Mouse (Mus musculus) 3T3-L1 (cell line): Measurements from ENCODE around the gene Cenpv.

Source experiments
- DNase-seq: peaks from one replicate; pipeline ENCODE4 v3.0.0-alpha.2; 2015; ENCODE audit warnings: low read depth, low spot score

Cenpv gene

GRCm38 (mm10) chr11:62554163-62554855 lies 15.2 kb upstream of the Cenpv start:
- peak; percentile 29 for DNase-seq

- no peak for DNase-seq
Observed at GRCm38 (mm10) chr11:62553633-62554032, 14.6 kb upstream of the Cenpv start.

GRCm38 (mm10) chr11:62553186-62553585 lies 14.1 kb upstream of the Cenpv start:
- DNase-seq: no peak

GRCm38 (mm10) chr11:62551226-62552119 lies 12.4 kb upstream of the Cenpv start:
- peak; percentile 84 for DNase-seq

- DNase-seq: peak; percentile 100
Observed at GRCm38 (mm10) chr11:62550727-62551225, 11.7 kb upstream of the Cenpv start, which contains the start of gene Ubb. TSS of gene Ubb (plus strand) at chr11:62551171.

- DNase-seq: peak; percentile 89
Observed at GRCm38 (mm10) chr11:62550227-62550685, 11.2 kb upstream of the Cenpv start.

GRCm38 (mm10) chr11:62549782-62550181 lies 10.7 kb upstream of the Cenpv start:
- DNase-seq: peak; percentile 97

- DNase-seq: no peak
Observed at GRCm38 (mm10) chr11:62543991-62544390, 4.9 kb upstream of the Cenpv start.

- no peak for DNase-seq
Observed at GRCm38 (mm10) chr11:62541581-62541980, 2.5 kb upstream of the Cenpv start.

- DNase-seq: no peak
Observed at GRCm38 (mm10) chr11:62540969-62541368, 1.9 kb upstream of the Cenpv start.

GRCm38 (mm10) chr11:62540167-62540566 lies 1.1 kb upstream of the Cenpv start:
- DNase-seq: no peak

- DNase-seq: peak; percentile 14
Observed at GRCm38 (mm10) chr11:62538321-62539088, 556 bp downstream of the Cenpv start.

- DNase-seq: no peak
Observed at GRCm38 (mm10) chr11:62537590-62537989, 1.5 kb downstream of the Cenpv start.

- no peak for DNase-seq
Observed at GRCm38 (mm10) chr11:62537089-62537488, 2.0 kb downstream of the Cenpv start.

- DNase-seq: no peak
Observed at GRCm38 (mm10) chr11:62522283-62522682, 16.8 kb downstream of the Cenpv start.

- DNase-seq: no peak
Observed at GRCm38 (mm10) chr11:62518991-62519390, 20.1 kb downstream of the Cenpv start.

GRCm38 (mm10) chr11:62513311-62513710 lies 25.8 kb downstream of the Cenpv start:
- DNase-seq: no peak

GRCm38 (mm10) chr11:62512529-62513080 lies 26.5 kb downstream of the Cenpv start:
- no peak for DNase-seq

- DNase-seq: no peak
Observed at GRCm38 (mm10) chr11:62511444-62512202, 27.4 kb downstream of the Cenpv start.

- DNase-seq: no peak
Observed at GRCm38 (mm10) chr11:62510956-62511355, 28.1 kb downstream of the Cenpv start.

GRCm38 (mm10) chr11:62509571-62509970 lies 29.5 kb downstream of the Cenpv start:
- no peak for DNase-seq
